Mouse (Mus musculus): ENCODE measurements around the gene Klf11. TPM values are rescaled to one million over a fixed set of nuclear protein-coding genes. Genes with fewer than 3 reads are reported as not detected.

Klf11 gene
- total and polyA plus RNA-seq, 3 experiments, result 7.2 to 9.2 (median 7.3) TPM

DNA sequence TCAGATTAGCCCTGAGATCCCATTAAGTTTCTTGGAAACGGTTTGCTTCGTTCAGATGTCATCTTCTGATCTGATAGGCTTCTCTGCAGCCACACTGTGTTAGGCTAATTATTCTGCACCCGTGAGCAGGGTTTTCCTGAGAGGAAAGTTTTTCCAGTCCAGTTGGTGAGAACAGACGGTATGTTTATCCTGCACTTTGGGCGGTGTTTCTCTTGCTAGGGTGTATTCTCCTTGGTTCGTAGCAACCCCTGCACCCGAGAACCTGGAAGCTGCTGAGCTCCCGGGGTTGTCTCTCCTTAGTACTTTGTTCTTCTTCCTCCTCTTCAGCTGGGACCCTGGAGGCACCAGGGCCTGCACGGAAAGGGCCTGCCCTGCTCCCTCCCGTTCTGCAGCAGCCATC, 44.9 kb upstream of the Klf11 start:
- Histone ChIP-seq H3K27ac (ENCODE audit: insufficient read depth, low read depth) (no peak overlapping the region), H3K9me3 (replicated peaks; ENCODE audit: low read length) (no peaks in the 10 kb centered on the region), H3K79me2 (replicated peaks; ENCODE audit: control insufficient read depth, extremely low read depth, insufficient read depth, poor library complexity, severe bottlenecking) (no peaks in the 10 kb centered on the region), H3K4me3 (replicated peaks in 1 of 3; ENCODE audit: low read depth in 2 of 3, low read length in 2 of 3, poor library complexity in 1 of 3) (no peak overlapping the region), H3K4me1 (ENCODE audit: control insufficient read depth in 1 of 2, insufficient read depth in 2 of 2) (peaks cover 0 to 4% of the 10 kb centered on the region in 2 experiments; a peak in 1 of 4 replicates), H3K36me3 (replicated peaks in 1 of 2; ENCODE audit: control insufficient read depth in 1 of 2, insufficient read depth in 1 of 2, low read length in 1 of 2) (peaks cover 27 to 50% of the 10 kb centered on the region in 2 experiments), H3K27me3 (replicated peaks) (no peaks in the 10 kb centered on the region), H3K4me2 (ENCODE audit: insufficient read depth, low read depth, poor library complexity, severe bottlenecking) (no peak overlapping the region), H3K9ac (ENCODE audit: insufficient read depth, low read depth) (no peak overlapping the region)
- dilution Hi-C loops (cut with MboI; ENCODE audit: extremely low pct_ligation_motif_present, extremely low pct_unique_long_range_greater_than_20kb, low sequenced_read_pairs) (no loop called here), in situ Hi-C loops (cut with MboI; ENCODE audit: low pct_ligation_motif_present, low pct_unique_long_range_greater_than_20kb, low sequenced_read_pairs) (loop anchor here (25.0 kb wide), 1 partner anchor 356 kb away; the partner anchor contains the start of gene Kidins220)
- DNase-seq (ENCODE audit: extremely low read depth), result no peak
- TF ChIP-seq ZKSCAN1 (IDR thresholded peaks at IDR 0.05; ENCODE audit: borderline replicate concordance, low read depth, low read length) (no peak), UBTF (IDR thresholded peaks at IDR 0.05; ENCODE audit: low read depth, low read length) (no peak), NRF1 (IDR thresholded peaks at IDR 0.05; ENCODE audit: low read depth, low read length) (no peak), IRF4 (IDR thresholded peaks at IDR 0.05; ENCODE audit: low read depth, low read length) (no peak), MYC (IDR thresholded peaks at IDR 0.05; ENCODE audit: low read depth, low read length) (no peak), SMC3 (IDR thresholded peaks at IDR 0.05; ENCODE audit: low read depth, low read length) (no peak), ETS1 (conservative IDR thresholded peaks at IDR 0.05; ENCODE audit: low read depth, low read length) (no peak), KAT2A (IDR thresholded peaks at IDR 0.05; ENCODE audit: insufficient replicate concordance, low read length) (no peak), HCFC1 (IDR thresholded peaks at IDR 0.05; ENCODE audit: low read depth, low read length) (no peak), RCOR1 (conservative IDR thresholded peaks at IDR 0.05; ENCODE audit: low read depth, low read length) (no peak), JUN (IDR thresholded peaks at IDR 0.05; ENCODE audit: insufficient read depth, low read depth, low read length) (no peak), ZMIZ1 (IDR thresholded peaks at IDR 0.05; ENCODE audit: low read depth, low read length) (no peak)

DNA sequence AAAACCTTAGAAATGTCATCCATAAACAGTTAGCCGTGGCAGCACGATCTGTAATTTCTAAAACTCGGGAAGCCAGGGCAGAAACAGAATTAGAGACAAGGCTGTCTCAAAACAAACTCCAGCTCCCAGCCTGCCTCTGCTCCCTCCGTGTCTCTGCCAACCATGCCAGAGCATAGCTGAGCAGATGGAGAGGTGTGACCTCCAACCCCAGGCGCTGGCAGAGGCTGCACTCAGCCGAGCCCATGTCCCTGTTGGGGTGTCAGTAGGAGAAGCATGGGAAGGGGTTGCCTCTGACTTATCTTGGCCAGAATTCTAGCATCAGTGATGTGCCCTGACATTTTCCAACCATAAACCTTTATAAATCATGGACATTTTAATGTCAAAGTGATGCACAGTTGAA, 38.5 kb upstream of the Klf11 start:
- TF ChIP-seq EP300 (IDR thresholded peaks at IDR 0.05; ENCODE audit: low read length) (no peak), CHD2 (IDR thresholded peaks at IDR 0.05; ENCODE audit: low read length) (no peak), E2F4 (IDR thresholded peaks at IDR 0.05; ENCODE audit: insufficient replicate concordance, low read depth, low read length) (no peak), KAT2A (IDR thresholded peaks at IDR 0.05; ENCODE audit: insufficient replicate concordance, low read length) (no peak), TCF12 (IDR thresholded peaks at IDR 0.05; ENCODE audit: low read depth, low read length) (no peak), CHD1 (IDR thresholded peaks at IDR 0.05; ENCODE audit: low read depth, low read length) (no peak), ELF1 (IDR thresholded peaks at IDR 0.05; ENCODE audit: low read depth, low read length) (no peak), CTCF (conservative IDR thresholded peaks at IDR 0.05 in 1 of 2, IDR thresholded peaks at IDR 0.05 in 1 of 2; ENCODE audit: low read depth in 2 of 2, low read length in 2 of 2) (no peak)
- H3K9me3 ChIP-seq (replicated peaks; ENCODE audit: low read length), result no peaks in the 10 kb centered on the region
- in situ Hi-C loops (cut with MboI; ENCODE audit: low pct_ligation_motif_present, low pct_unique_long_range_greater_than_20kb, low sequenced_read_pairs) (loop anchor here (25.0 kb wide), 1 partner anchor 350 kb away; the partner anchor contains the start of gene Kidins220), dilution Hi-C loops (cut with MboI; ENCODE audit: extremely low pct_ligation_motif_present, extremely low pct_unique_long_range_greater_than_20kb, low sequenced_read_pairs) (no loop called here)
- H3K4me3 ChIP-seq (replicated peaks in 1 of 3; ENCODE audit: low read depth in 2 of 3, low read length in 2 of 3, poor library complexity in 1 of 3), result no peak overlapping the region
- H3K4me1 ChIP-seq (ENCODE audit: control insufficient read depth in 1 of 2, insufficient read depth in 2 of 2), result no peaks in the 10 kb centered on the region
- H3K36me3 ChIP-seq (replicated peaks in 1 of 2; ENCODE audit: control insufficient read depth in 1 of 2, insufficient read depth in 1 of 2, low read length in 1 of 2), result peaks cover 54 to 56% of the 10 kb centered on the region in 2 experiments
- no peak overlapping the region for H3K9ac ChIP-seq (ENCODE audit: insufficient read depth, low read depth)
- no peak overlapping the region for H3K27ac ChIP-seq (ENCODE audit: insufficient read depth, low read depth)
- no peak overlapping the region for H3K4me2 ChIP-seq (ENCODE audit: insufficient read depth, low read depth, poor library complexity, severe bottlenecking)
- H3K79me2 ChIP-seq (replicated peaks; ENCODE audit: control insufficient read depth, extremely low read depth, insufficient read depth, poor library complexity, severe bottlenecking), result no peaks in the 10 kb centered on the region
- H3K27me3 ChIP-seq (replicated peaks), result no peaks in the 10 kb centered on the region
- no peak for DNase-seq (ENCODE audit: extremely low read depth)
